Mouse (Mus musculus) brain, adult 2 months (tissue): ENCODE measurements around the gene Naaa.

Source experiments
- DNase-seq: peaks from one replicate; pipeline ENCODE4 v3.0.0; 2011; ENCODE audit warnings: low read depth, low spot score

Gene Naaa

DNA sequence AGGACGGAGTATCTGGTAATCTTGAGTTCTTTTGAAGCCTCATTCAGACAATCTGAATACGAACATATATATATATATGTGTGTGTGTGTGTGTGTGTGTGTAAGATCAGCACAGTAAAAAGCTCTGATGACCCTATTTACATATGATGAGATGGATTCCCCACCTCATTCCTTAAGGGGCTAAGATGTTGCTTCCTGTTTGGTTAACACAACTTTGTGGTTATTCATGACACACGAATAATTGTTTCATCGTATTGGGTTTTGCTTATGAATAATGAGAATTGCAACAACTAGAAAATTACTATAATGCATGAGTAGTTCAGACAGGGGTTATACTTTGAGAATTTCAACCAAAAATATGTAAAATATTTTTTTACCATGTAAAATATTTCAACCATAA, 62.7 kb downstream of the Naaa start, which contains the start of gene U90926:
U90926 (minus strand) TSS at position 101 of the 400 bp plus-strand sequence.
- DNase-seq, result no peak

DNA sequence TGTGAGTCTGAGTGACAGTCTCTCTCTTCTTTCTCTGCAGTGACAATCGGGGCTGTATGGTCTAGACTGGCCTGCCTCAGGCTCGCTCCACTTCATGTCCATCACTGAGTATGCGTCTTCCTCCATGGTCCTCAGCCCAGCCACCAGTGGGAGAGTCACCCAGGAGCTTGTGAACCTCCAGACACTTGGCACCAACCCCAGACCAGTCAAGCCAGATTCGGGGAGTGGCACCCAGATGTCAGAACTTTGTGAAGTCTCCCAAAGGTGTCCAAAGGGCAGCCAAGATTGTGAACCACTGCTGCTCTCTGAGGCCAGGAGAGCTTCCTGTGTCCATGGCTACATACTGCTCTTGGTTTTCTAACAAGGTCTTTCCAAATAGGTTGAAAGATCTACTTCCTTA, 65.7 kb downstream of the Naaa start:
- DNase-seq, result no peak

DNA sequence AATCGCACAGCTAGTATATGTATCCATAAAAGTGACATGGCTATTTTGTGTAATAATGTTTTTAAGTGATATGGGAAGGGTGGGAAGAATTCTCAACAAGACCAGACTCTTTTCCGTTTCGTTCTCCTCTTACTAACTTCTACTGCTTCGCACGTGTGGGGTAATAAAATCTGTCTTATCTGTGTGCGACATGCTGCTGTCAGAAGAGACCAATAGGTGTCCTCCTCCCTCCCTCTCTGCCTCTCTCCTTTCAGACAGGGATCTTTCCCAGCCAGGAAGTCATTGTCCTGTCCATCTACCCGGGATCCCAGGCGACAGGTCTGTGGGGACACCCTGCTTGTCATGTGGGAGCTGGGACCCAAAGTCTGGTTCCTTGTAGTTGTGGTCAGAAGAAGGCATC, 67.8 kb downstream of the Naaa start:
- no peak for DNase-seq
